Mouse (Mus musculus) thymus, postnatal 25 days (tissue): ENCODE data around the gene Tmed11.
"Not testable (repeated sequence)": the region's sequence is repeated elsewhere in the genome, so short reads cannot be mapped to it uniquely, and the experiment has no call there.

Source experiments
- DNase-seq: peaks from one replicate; pipeline ENCODE4 v3.0.0; 2022

The Tmed11 gene

GRCm38 (mm10) chr5:108795263-108795662 is at the start of gene Tmed11:
Gene Tmed11 (minus strand): TSS chr5:108795363.
- DNase-seq: not testable (repeated sequence)

DNA sequence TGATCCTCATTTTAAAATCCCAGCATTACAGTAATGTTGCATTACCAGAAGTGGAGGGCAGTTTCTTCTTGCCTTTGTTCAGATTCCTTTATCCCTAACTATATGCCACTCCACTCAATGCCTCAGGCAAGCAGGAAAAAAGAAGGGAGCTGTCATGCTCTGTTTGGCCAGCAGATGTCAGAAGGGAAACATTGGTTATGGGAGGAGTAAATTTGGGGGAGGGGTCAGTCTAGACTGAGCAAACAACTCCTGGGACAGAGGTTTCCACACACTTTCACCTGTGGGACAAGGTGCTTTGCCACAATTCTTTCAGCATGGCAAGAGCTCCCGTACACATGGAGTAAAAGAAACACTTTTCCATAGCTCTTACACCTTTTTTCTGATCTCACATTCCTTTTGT is 41.0 kb upstream of the Tmed11 start:
- DNase-seq: no peak

- DNase-seq: no peak
These were observed 28.1 kb upstream of the Tmed11 start for GRCm38 (mm10) chr5:108823276-108823675.

DNA sequence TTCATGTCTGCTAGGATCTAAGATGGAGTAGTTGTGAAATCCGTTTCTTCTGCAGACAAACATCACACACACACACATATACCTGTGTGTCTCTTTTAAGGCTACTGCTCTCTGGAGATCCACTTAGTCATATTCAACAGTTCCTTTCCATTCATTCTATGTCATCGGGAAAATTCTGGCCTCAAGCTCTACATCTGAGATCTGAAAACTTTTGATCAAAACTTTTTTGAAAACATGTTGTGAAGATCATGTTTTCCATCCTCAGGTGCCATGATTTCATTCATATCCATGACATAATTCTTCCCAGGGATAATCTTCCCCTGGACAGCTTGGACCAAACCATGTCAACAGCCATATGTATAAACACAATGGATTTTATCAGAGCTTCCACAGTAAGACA is 13.6 kb upstream of the Tmed11 start, which contains the start of gene Vmn2r8:
Gene Vmn2r8 (minus strand): TSS at position 101 of the 400 bp plus-strand sequence.
- DNase-seq: not testable (repeated sequence)

DNA sequence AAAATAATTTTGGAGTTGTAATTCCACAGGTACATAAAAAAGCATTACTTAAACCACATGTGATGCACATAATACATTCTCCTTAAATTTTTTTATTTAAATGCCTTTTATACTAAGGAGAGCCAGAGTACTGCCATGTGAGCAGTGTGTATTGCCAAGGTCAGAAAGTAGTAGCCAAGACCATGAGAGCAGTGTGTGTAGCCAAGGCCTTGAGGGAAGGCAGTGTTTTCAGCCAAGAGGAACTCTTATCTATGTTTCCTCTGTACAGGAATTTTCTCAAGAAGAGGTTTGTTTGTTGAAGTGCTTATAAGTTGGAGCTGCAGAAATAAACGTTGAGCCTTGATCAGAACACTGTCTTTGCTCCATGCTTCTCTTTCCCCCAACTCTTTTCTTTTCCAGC is 8.5 kb upstream of the Tmed11 start:
- DNase-seq: no peak

DNA sequence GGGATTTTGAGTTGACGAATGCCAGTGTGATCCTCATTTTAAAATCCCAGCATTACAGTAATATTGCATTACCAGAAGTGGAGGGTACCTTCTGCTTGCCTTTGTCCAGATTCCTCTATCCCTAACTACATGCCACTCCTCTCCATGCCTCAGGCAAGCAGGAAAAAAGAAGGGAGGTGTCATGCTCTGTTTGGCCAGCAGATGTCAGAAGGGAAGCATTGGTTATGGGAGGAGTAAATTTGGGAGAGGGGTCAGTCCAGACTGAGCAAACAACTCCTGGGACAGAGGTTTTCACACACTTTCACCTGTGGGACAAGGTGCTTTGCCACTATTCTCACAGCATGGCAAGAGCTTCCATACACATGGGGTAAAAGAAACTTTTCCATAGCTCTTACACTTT is 4.8 kb downstream of the Tmed11 start:
- not testable (repeated sequence) for DNase-seq

- no peak for DNase-seq
These were observed 20.4 kb downstream of the Tmed11 start, which contains the start of gene Rnf212 for GRCm38 (mm10) chr5:108774630-108775306. Gene Rnf212 (minus strand): TSS chr5:108774982.

DNA sequence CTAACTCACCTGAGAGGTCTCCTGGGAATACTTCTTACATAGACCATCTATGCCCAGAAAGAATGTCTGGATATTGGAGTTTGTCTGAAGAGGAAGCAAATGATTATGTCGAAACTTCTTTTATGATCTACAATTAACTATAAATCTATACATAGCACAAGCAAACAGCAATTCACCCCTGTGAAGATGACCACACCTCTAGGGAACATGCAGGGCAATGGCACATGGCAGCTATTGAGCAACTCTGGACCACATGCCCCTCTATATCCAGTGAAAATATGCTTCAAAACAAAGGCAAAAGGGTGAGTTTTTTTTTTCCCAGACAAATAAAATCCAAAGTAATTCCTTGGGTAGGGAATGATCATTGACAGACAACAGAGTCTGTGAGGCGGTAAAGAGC is 35.2 kb downstream of the Tmed11 start:
- DNase-seq: no peak

- no peak for DNase-seq
These were observed 36.8 kb downstream of the Tmed11 start for GRCm38 (mm10) chr5:108758396-108758795.

DNA sequence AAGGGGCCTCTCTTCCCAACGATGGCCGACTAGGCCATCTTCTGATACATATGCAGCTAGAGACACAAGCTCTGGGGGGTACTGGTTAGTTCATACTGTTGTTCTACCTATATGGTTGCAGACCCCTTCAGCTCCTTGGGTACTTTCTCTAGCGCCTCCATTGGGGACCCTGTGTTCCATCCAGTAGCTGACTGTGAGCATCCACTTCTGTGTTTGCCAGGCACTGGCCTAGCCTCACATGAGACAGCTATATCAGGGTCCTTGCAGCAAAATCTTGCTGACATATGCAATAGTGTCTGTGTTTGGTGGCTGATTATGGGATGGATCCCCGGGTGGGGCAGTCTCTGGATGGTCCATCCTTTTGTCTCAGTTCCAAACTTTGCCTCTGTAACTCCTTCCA is 43.9 kb downstream of the Tmed11 start:
- DNase-seq: not testable (repeated sequence)

DNA sequence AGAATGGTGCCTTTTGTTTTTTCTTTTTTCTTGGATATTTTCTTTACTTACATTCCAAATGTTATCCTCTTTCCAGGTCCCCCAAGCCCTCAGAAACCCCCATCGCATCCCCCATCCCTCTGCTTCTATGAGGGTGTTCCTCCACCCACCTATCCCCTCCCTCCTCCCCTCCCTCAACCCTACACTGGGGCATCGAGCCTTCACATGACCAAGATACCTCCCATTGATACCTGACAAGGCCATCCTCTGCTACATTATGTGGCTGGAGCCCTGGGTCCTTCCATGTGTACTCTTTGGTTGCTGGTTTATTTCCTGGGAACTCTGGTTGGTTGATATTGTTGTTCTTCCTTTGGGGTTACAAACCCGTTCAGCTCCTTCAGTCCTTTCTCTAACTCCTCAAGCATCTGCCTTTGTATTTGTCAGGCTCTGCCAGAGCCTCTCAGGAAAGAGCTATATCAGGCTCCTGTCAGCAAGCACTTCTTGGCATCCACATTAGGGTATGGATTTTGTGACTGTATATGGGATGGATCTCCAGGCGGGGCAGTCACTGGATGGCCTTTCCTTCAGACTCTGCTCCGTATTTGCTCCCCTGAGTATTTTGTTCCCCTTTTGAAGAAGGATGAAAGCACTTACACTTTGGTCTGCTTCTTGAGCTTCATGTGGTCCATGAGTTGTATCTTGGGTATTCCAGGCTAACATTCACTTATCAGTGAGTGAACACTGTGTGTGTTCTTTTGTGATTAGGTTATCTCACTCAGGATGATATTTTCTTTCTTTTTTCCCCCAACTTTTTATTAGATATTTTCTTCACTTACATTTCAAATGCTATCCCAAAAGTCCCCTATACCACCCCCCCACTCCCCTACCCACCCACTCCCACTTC is 44.6 kb downstream of the Tmed11 start:
- no peak for DNase-seq

- no peak for DNase-seq
These were observed 50.5 kb downstream of the Tmed11 start for GRCm38 (mm10) chr5:108744629-108745028.

DNA sequence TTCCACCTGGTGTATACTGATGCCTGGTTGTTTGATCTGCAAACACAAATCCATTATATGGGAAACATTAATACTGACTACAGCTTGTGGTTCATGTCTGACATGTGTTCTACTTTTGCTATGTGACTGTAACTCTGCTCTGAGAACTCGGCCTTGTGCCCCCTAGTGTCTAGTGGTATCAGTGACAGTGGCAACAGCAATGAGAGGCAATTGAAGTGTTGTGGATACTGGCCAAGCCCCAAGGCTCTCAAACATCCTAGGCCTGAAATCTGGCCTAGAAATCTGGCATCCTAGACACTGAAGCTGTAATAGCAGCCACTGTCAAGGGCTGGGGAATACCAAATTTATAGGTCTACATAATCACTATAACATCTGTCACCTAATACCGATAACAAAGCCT is 51.3 kb downstream of the Tmed11 start:
- no peak for DNase-seq

GRCm38 (mm10) chr5:108742596-108742995 is 52.6 kb downstream of the Tmed11 start:
- DNase-seq: no peak

DNA sequence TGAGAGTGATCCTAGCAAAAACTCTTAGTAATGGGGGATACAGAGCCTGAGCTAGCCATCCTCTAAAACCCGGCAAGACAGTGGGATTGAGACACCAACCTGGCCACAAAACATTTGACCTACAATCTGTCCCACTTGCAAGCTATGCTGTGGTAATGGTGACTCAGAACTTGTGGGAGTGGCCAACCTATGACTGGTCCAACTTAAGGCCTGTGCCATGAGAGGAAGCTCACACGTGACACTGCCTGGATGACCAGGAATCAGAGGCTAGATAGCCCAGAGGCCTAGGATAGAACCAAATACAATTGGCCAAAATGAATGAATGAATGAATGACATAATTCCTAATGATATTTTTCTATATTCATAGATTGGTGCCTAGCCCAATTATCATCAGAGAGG is 53.3 kb downstream of the Tmed11 start:
- no peak for DNase-seq

DNA sequence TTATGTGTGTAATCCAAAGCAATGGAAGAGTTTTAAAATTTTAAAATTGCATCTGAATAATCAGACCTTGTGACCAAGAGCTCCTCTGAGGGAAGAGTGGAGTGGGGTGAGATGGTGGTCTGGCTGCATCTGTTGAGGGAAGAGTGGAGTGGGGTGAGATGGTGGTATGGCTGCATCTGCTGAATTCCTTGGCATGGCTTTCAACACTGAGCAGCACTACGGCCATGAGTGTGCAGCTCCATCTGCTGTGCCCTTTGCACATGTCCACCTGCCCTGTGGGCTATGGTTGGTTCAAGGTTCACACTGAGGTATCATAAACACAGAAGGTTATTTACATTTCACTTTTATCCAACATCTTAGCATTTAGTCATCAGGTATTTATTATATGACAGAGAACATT is 67.7 kb downstream of the Tmed11 start:
- DNase-seq: no peak
